Mouse (Mus musculus): Measurements from ENCODE around the gene Hey2. TPM values are rescaled to one million over a fixed set of nuclear protein-coding genes. Genes with fewer than 3 reads are reported as not detected.

Gene Hey2
- polyA plus RNA-seq, 1 experiment from 2014 or later = 29.9 TPM

Other genes with a start within 250 kb of the Hey2 start
- gene Trmt11, start 242.1 kb downstream of the Hey2 start, polyA plus RNA-seq (2014; fragmentation: Nextera tagmentation; extraction: Ambion mirVana) = 20.7 and 21.8 TPM in 2 replicates
- 26.1 and 30.2 TPM in 2 replicates for gene Hint3, start 213.2 kb downstream of the Hey2 start, polyA plus RNA-seq (2014; fragmentation: Nextera tagmentation; extraction: Ambion mirVana)
- gene Ncoa7, start 39.5 kb downstream of the Hey2 start, polyA plus RNA-seq (2014; fragmentation: Nextera tagmentation; extraction: Ambion mirVana) = 10.1 and 11.4 TPM in 2 replicates

Measured in heart, embryonic 11.5 days (tissue).